Mouse (Mus musculus): ENCODE measurements around the gene Hp1bp3. TPM values are rescaled to one million over a fixed set of nuclear protein-coding genes. Genes with fewer than 3 reads are reported as not detected.

Gene Hp1bp3
- polyA plus RNA-seq, 1 experiment from 2014 or later = 199 TPM

DNA sequence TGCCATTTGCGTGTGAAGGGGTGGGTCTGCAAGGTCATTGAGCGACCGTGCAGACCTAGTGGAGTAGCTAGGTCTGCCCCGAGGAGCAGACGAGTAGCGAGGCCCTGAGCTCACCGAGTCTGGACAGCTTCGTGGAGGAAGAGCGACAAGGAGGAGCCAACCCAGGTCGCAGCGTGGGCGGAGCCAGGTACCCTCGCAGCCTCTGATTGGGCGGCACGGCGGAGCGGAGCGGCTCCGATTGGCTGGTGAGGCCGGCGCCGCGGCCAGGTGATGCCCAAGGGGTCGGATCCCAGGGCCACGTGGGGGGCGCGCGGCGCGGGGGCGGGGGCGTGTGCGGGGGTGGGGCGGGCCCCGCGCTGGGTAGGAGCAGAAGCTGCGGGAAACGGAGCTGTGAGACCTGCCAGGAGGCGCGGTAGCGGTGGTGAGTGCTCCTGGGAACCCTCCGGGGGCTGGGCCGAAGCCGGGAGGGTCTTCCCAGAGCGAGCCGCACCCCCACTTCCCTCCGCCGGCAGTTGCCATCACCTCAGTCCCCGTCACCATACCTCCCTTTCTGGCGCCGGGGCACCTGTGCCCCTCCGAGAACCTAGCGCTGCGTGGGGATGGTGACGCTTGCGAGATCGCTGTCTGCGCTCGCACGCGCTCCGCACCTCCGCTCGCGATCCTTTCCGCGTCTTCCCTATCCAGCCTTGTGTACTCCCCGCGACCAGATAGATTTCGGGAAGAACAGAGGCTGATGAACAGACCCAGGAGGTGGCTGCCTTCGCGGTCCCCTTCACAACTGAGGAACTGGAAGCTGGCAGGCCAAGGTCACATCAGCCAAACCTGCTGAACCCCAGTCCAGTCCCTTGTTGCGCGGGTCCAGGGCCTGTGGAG is 34.2 kb downstream of the Hp1bp3 start, which contains the start of the genes Sh2d5 and Kif17:
Gene Sh2d5, plus strand, starts transcription at position 316 of the 873 bp plus-strand sequence.
Gene Kif17, plus strand, starts transcription at position 348 of the 873 bp plus-strand sequence.
- WGBS = under 1% methylated on average over 58 of the region's 74 CpGs
- peak; percentile 93 for ATAC-seq
- H3K9ac ChIP-seq (ENCODE audit: low read depth, low read length) = peak within 1 kb of the TSS; percentile 82
- H3K4me2 ChIP-seq (ENCODE audit: low read length) = peak within 1 kb of the TSS; percentile 83
- no peaks in the 10 kb centered on the region for H3K27me3 ChIP-seq (ENCODE audit: control insufficient read depth, insufficient read depth, low read depth, low read length)
- H3K4me3 ChIP-seq (ENCODE audit: low read depth, low read length) = peak within 1 kb of the TSS; percentile 66
- H3K27ac ChIP-seq (ENCODE audit: low read length) = peak within 1 kb of the TSS; percentile 72
- H3K9me3 ChIP-seq (replicated peaks; ENCODE audit: control insufficient read depth, low read length, poor library complexity, severe bottlenecking) = no peaks in the 10 kb centered on the region
- H3K36me3 ChIP-seq (ENCODE audit: control insufficient read depth, insufficient read depth, low read length) = peaks cover 6% of the 10 kb centered on the region; the same call in 1 of the 2 replicates
- H3K4me1 ChIP-seq (ENCODE audit: control insufficient read depth, insufficient read depth, low read length) = peaks cover 24% of the 10 kb centered on the region

DNA sequence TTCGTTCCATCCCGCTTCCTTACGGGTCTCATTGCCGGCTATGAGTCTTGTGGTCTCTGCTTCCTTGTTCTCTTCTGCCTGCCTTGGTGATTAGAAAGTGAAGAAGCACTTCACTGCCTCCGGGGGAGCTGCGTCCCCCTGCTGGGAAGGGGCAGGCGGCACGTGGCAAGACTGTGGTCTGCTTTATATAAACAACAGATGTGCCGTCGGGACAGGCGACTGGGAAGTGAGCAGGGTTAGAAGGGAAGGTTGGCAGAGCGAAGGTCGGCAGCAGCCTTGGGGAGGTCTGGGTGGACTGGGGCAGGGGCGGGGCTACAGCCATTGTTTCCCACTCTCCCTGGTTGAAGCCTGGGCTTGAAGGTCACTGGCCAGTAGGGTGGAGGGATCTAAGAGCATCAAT is 35.7 kb downstream of the Hp1bp3 start:
- ATAC-seq = no peak
- H3K27ac ChIP-seq (ENCODE audit: low read length) = no peak overlapping the region

GRCm38 (mm10) chr4:138252231-138252630 is 36.1 kb downstream of the Hp1bp3 start:
- 16% methylated on average over 5 of the region's 5 CpGs for WGBS
- H3K9ac ChIP-seq (ENCODE audit: low read depth, low read length) = peak overlapping the region; percentile 82
- peak overlapping the region; percentile 83 for H3K4me2 ChIP-seq (ENCODE audit: low read length)
- H3K4me3 ChIP-seq (ENCODE audit: low read depth, low read length) = peak overlapping the region; percentile 66
- no peak overlapping the region for H3K27ac ChIP-seq (ENCODE audit: low read length)
- peaks cover 6% of the 10 kb centered on the region; the same call in 1 of the 2 replicates for H3K36me3 ChIP-seq (ENCODE audit: control insufficient read depth, insufficient read depth, low read length)
- peaks cover 24% of the 10 kb centered on the region for H3K4me1 ChIP-seq (ENCODE audit: control insufficient read depth, insufficient read depth, low read length)
- no peak for ATAC-seq
- no peaks in the 10 kb centered on the region for H3K9me3 ChIP-seq (replicated peaks; ENCODE audit: control insufficient read depth, low read length, poor library complexity, severe bottlenecking)
- H3K27me3 ChIP-seq (ENCODE audit: control insufficient read depth, insufficient read depth, low read depth, low read length) = no peaks in the 10 kb centered on the region

More for the DNA sequence above, 35.7 kb downstream of the Hp1bp3 start:
- under 1% methylated on average over 14 of the region's 14 CpGs for WGBS
- H3K4me1 ChIP-seq (ENCODE audit: control insufficient read depth, insufficient read depth, low read length) = peaks cover 24% of the 10 kb centered on the region
- no peaks in the 10 kb centered on the region for H3K27me3 ChIP-seq (ENCODE audit: control insufficient read depth, insufficient read depth, low read depth, low read length)
- H3K4me2 ChIP-seq (ENCODE audit: low read length) = peak overlapping the region; percentile 83
- H3K9me3 ChIP-seq (replicated peaks; ENCODE audit: control insufficient read depth, low read length, poor library complexity, severe bottlenecking) = no peaks in the 10 kb centered on the region
- H3K36me3 ChIP-seq (ENCODE audit: control insufficient read depth, insufficient read depth, low read length) = peaks cover 6% of the 10 kb centered on the region; the same call in 1 of the 2 replicates
- H3K9ac ChIP-seq (ENCODE audit: low read depth, low read length) = peak overlapping the region; percentile 82
- H3K4me3 ChIP-seq (ENCODE audit: low read depth, low read length) = peak overlapping the region; percentile 66

- H3K27me3 ChIP-seq (ENCODE audit: control insufficient read depth, insufficient read depth, low read depth, low read length) = no peaks in the 10 kb centered on the region
- H3K36me3 ChIP-seq (ENCODE audit: control insufficient read depth, insufficient read depth, low read length) = no peaks in the 10 kb centered on the region
- peaks cover 8% of the 10 kb centered on the region for H3K4me1 ChIP-seq (ENCODE audit: control insufficient read depth, insufficient read depth, low read length)
- 88% methylated on average over 22 of the region's 22 CpGs for whole genome bisulfite sequencing
- H3K4me2 ChIP-seq (ENCODE audit: low read length) = no peak overlapping the region
- no peaks in the 10 kb centered on the region for H3K9me3 ChIP-seq (replicated peaks; ENCODE audit: control insufficient read depth, low read length, poor library complexity, severe bottlenecking)
- no peak overlapping the region for H3K27ac ChIP-seq (ENCODE audit: low read length)
- no peak overlapping the region for H3K4me3 ChIP-seq (ENCODE audit: low read depth, low read length)
- no peak overlapping the region for H3K9ac ChIP-seq (ENCODE audit: low read depth, low read length)
- ATAC-seq = no peak
Observed at GRCm38 (mm10) chr4:138257116-138257687, 41.1 kb downstream of the Hp1bp3 start.

- H3K9ac ChIP-seq (ENCODE audit: low read depth, low read length) = no peak overlapping the region
- no peaks in the 10 kb centered on the region for H3K36me3 ChIP-seq (ENCODE audit: control insufficient read depth, insufficient read depth, low read length)
- no peaks in the 10 kb centered on the region for H3K9me3 ChIP-seq (replicated peaks; ENCODE audit: control insufficient read depth, low read length, poor library complexity, severe bottlenecking)
- WGBS = 83% methylated on average over 7 of the region's 7 CpGs
- H3K27me3 ChIP-seq (ENCODE audit: control insufficient read depth, insufficient read depth, low read depth, low read length) = no peaks in the 10 kb centered on the region
- no peak for ATAC-seq
- no peak overlapping the region for H3K4me3 ChIP-seq (ENCODE audit: low read depth, low read length)
- H3K4me1 ChIP-seq (ENCODE audit: control insufficient read depth, insufficient read depth, low read length) = peaks cover 5% of the 10 kb centered on the region
- H3K4me2 ChIP-seq (ENCODE audit: low read length) = no peak overlapping the region
- H3K27ac ChIP-seq (ENCODE audit: low read length) = no peak overlapping the region
Observed at GRCm38 (mm10) chr4:138258663-138259062, 42.6 kb downstream of the Hp1bp3 start.

DNA sequence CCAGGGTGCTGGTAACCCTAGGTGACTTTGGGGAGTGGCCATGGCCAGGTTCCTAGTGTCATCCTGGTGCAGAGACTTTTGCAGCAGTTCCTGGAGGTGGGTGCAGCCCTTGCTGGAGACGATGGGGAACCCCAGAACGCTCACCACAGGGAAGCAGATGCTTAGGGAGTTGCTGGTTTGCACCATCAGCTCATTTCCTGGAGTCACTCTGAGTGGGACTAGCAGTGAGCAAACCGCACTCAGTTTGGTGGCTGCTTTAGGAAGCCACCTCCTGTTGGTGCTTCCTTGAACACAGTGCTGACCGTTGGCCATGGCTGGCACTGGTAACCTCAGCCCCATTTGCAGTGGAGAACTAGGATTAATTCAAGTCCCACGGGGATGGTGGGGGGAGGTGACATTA is 43.4 kb downstream of the Hp1bp3 start:
- Histone ChIP-seq H3K36me3 (ENCODE audit: control insufficient read depth, insufficient read depth, low read length) (no peaks in the 10 kb centered on the region), H3K27me3 (ENCODE audit: control insufficient read depth, insufficient read depth, low read depth, low read length) (peaks cover 3% of the 10 kb centered on the region; the same call in 1 of the 2 replicates), H3K27ac (ENCODE audit: low read length) (no peak overlapping the region), H3K9ac (ENCODE audit: low read depth, low read length) (no peak overlapping the region), H3K9me3 (replicated peaks; ENCODE audit: control insufficient read depth, low read length, poor library complexity, severe bottlenecking) (no peaks in the 10 kb centered on the region), H3K4me3 (ENCODE audit: low read depth, low read length) (no peak overlapping the region), H3K4me1 (ENCODE audit: control insufficient read depth, insufficient read depth, low read length) (peaks cover 5% of the 10 kb centered on the region), H3K4me2 (ENCODE audit: low read length) (no peak overlapping the region)
- 85% methylated on average over 5 of the region's 5 CpGs for WGBS
- ATAC-seq = no peak

GRCm38 (mm10) chr4:138261843-138262681 is 46.0 kb downstream of the Hp1bp3 start:
- Histone ChIP-seq H3K27ac (ENCODE audit: low read length) (peak overlapping the region; percentile 77), H3K4me2 (ENCODE audit: low read length) (peak overlapping the region; percentile 81), H3K4me3 (ENCODE audit: low read depth, low read length) (peak overlapping the region; percentile 77), H3K9me3 (replicated peaks; ENCODE audit: control insufficient read depth, low read length, poor library complexity, severe bottlenecking) (no peaks in the 10 kb centered on the region), H3K9ac (ENCODE audit: low read depth, low read length) (peak overlapping the region; percentile 68), H3K4me1 (ENCODE audit: control insufficient read depth, insufficient read depth, low read length) (peaks cover 5% of the 10 kb centered on the region), H3K36me3 (ENCODE audit: control insufficient read depth, insufficient read depth, low read length) (no peaks in the 10 kb centered on the region), H3K27me3 (ENCODE audit: control insufficient read depth, insufficient read depth, low read depth, low read length) (peaks cover 3% of the 10 kb centered on the region; the same call in 1 of the 2 replicates)
- under 1% methylated on average over 51 of the region's 78 CpGs for WGBS
- peak; percentile 90 for ATAC-seq

DNA sequence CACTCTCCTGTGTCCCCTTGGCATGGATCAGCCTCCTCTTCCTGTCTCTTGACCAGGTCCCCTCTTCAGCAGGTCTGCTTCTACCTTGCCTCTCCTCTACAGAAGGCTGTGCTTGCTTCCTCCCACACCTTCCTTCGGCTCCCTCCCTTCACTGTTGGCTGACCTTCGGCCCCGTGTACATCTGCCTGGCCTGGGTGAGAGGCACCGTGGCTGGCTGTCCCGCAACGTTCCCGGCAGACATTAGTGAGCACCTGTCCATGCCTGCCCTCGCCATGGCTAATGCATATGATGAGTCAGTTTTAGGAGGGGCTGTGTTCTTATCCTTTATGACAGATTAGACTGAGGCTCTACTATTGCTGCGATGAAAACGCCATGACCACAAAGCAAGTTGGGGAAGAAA is 51.8 kb downstream of the Hp1bp3 start:
- no peak overlapping the region for H3K27ac ChIP-seq (ENCODE audit: low read length)
- H3K4me2 ChIP-seq (ENCODE audit: low read length) = no peak overlapping the region
- WGBS = 94% methylated on average over 10 of the region's 10 CpGs
- no peaks in the 10 kb centered on the region for H3K9me3 ChIP-seq (replicated peaks; ENCODE audit: control insufficient read depth, low read length, poor library complexity, severe bottlenecking)
- H3K9ac ChIP-seq (ENCODE audit: low read depth, low read length) = no peak overlapping the region
- peaks cover 3% of the 10 kb centered on the region for H3K4me1 ChIP-seq (ENCODE audit: control insufficient read depth, insufficient read depth, low read length)
- no peak overlapping the region for H3K4me3 ChIP-seq (ENCODE audit: low read depth, low read length)
- H3K36me3 ChIP-seq (ENCODE audit: control insufficient read depth, insufficient read depth, low read length) = no peaks in the 10 kb centered on the region
- H3K27me3 ChIP-seq (ENCODE audit: control insufficient read depth, insufficient read depth, low read depth, low read length) = peaks cover 3% of the 10 kb centered on the region; the same call in 1 of the 2 replicates
- no peak for ATAC-seq
